Mouse (Mus musculus) myocyte (in vitro differentiated cells): ENCODE results near the gene Leng8.

Experiments
- E2F4 ChIP-seq: IDR thresholded peaks from one replicate; pipeline ENCODE4 v1.6.1; 2011; ENCODE audit warnings: mild to moderate bottlenecking, control low read depth, moderate library complexity; ENCODE audit not compliant: insufficient read depth
- MAX ChIP-seq: IDR thresholded peaks from one replicate; pipeline ENCODE4 v1.6.1; 2011; ENCODE audit warnings: low read depth, mild to moderate bottlenecking, control low read depth
- MYOG ChIP-seq, 3 experiments: IDR thresholded peaks; one replicate each; pipeline ENCODE4 v1.6.1; 2011; ENCODE audit warnings: control low read depth in 2 of 3, low read depth in 2 of 3, mild to moderate bottlenecking in 2 of 3; ENCODE audit not compliant: insufficient read length in 2 of 3, control insufficient read depth in 1 of 3, insufficient read depth in 1 of 3
- POLR2A ChIP-seq: IDR thresholded peaks from one replicate; pipeline ENCODE4 v1.6.1; 2011; ENCODE audit warnings: low read depth, mild to moderate bottlenecking, control low read depth, moderate library complexity; ENCODE audit not compliant: insufficient read length
- TCF12 ChIP-seq: IDR thresholded peaks from one replicate; pipeline ENCODE4 v1.6.1; 2011; ENCODE audit warnings: mild to moderate bottlenecking, control low read depth; ENCODE audit not compliant: poor library complexity, insufficient read depth, severe bottlenecking
- USF1 ChIP-seq: IDR thresholded peaks from one replicate; pipeline ENCODE4 v1.6.1; 2011; ENCODE audit warnings: low read depth, mild to moderate bottlenecking, control low read depth, moderate library complexity

GRCm38 (mm10) chr7:4154356-4154755 is 17.5 kb downstream of the Leng8 start:
- TF ChIP-seq MYOG (IDR thresholded peaks at IDR 0.05; ENCODE audit: control insufficient read depth in 1 of 3, insufficient read depth in 1 of 3, insufficient read length in 2 of 3, low read depth in 2 of 3) (no peak), POLR2A (no peak), USF1 (no peak), MAX (no peak), E2F4 (no peak), TCF12 (no peak)
